Mouse (Mus musculus) midbrain, embryonic 10.5 days (tissue): ENCODE measurements around the gene Pom121. TPM values are rescaled to one million over a fixed set of nuclear protein-coding genes. Genes with fewer than 3 reads are reported as not detected.

ENCODE experiments used
- DNase-seq: peaks from one replicate; pipeline ENCODE4 v3.0.0-alpha.2; 2017; ENCODE audit warnings: low spot score
- H3K27ac ChIP-seq: fragments of 300-500 bp; sonication (generic); replicated peaks from 2 replicates; pipeline ENCODE4 v1.5.1; 2016; ENCODE audit warnings: mild to moderate bottlenecking
- H3K27me3 ChIP-seq: fragments of 300-500 bp; sonication (generic); 2 replicates; pipeline ENCODE4 v1.6.1; 2016; ENCODE audit warnings: low read depth, mild to moderate bottlenecking; ENCODE audit not compliant: poor library complexity, severe bottlenecking
- H3K36me3 ChIP-seq: fragments of 300-500 bp; sonication (generic); 2 replicates; pipeline ENCODE4 v1.6.1; 2016; ENCODE audit warnings: mild to moderate bottlenecking, moderate library complexity
- H3K4me1 ChIP-seq: fragments of 300-500 bp; sonication (generic); 2 replicates; pipeline ENCODE4 v1.6.1; 2016
- H3K4me3 ChIP-seq: fragments of 300-500 bp; sonication (generic); 2 replicates; pipeline ENCODE4 v1.5.1; 2016; ENCODE audit warnings: mild to moderate bottlenecking, moderate library complexity
- H3K9me3 ChIP-seq: fragments of 300-500 bp; sonication (generic); replicated peaks from 2 replicates; pipeline ENCODE4 v1.6.1; 2016; ENCODE audit warnings: mild to moderate bottlenecking
- WGBS: fragments of 180-500 bp; shearing (Covaris S2); methylation state at CpG from one replicate; pipeline ENCODE4 v1.1.7; 2016; 5-methylcytosine and 5-hydroxymethylcytosine counted together
- polyA plus RNA-seq: library from polyadenylated mRNA; unstranded; fragments of >200 nt; fragmentation: Nextera tagmentation; extraction: Ambion mirVana; gene quantifications from 2 replicates; pipeline ENCODE4 v1.2.1, GENCODE M21; 2016

The Pom121 gene
- 17.4 and 17.7 TPM in 2 replicates for polyA plus RNA-seq

- WGBS, result under 1% methylated on average over 106 of the region's 110 CpGs
- DNase-seq, result peak; percentile 85
- no peaks in the 10 kb centered on the region for H3K9me3 ChIP-seq
- peak within 1 kb of the TSS; percentile 97 for H3K27ac ChIP-seq
- peaks cover 22% of the 10 kb centered on the region for H3K4me1 ChIP-seq
- H3K36me3 ChIP-seq, result peaks cover 36% of the 10 kb centered on the region
- H3K4me3 ChIP-seq, result peak within 1 kb of the TSS; percentile 69
- H3K27me3 ChIP-seq, result no peaks in the 10 kb centered on the region
These were observed at the start of gene Pom121 for GRCm38 (mm10) chr5:135394004-135394823. TSS of gene Pom121 (minus strand) at chr5:135394546.

DNA sequence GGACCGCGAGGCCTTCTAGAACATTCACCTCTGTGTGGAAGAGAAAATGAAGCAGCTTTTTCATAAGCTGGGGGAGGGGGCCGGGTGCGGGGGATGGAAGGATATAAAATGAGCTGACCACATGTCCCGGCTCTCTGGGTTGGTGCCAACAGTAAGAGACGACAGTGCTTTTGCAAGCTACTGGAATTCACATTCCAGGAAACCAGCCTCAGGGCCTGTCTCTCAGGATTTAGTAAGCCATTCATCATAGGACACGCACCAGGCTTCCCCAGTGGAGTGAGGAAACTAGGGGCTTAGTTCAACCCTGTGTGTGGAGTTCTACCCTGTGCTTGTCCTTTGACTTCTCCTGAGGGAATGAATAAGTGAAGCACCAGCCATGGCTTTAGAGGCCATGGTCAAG lies 48.1 kb upstream of the Pom121 start:
- no peaks in the 10 kb centered on the region for H3K27me3 ChIP-seq
- WGBS, result 92% methylated on average over 7 of the region's 7 CpGs

GRCm38 (mm10) chr5:135435039-135435438 lies 40.7 kb upstream of the Pom121 start:
- H3K27ac ChIP-seq, result no peak overlapping the region
- WGBS, result 95% methylated on average over 10 of the region's 10 CpGs
- H3K9me3 ChIP-seq, result peaks cover 15% of the 10 kb centered on the region
- no peak for DNase-seq
- no peaks in the 10 kb centered on the region for H3K27me3 ChIP-seq
- peaks cover 98% of the 10 kb centered on the region for H3K36me3 ChIP-seq
- no peaks in the 10 kb centered on the region for H3K4me1 ChIP-seq
- no peak overlapping the region for H3K4me3 ChIP-seq

More for the DNA sequence above, 48.1 kb upstream of the Pom121 start:
- Histone ChIP-seq H3K4me3 (no peak overlapping the region), H3K9me3 (no peaks in the 10 kb centered on the region), H3K4me1 (no peaks in the 10 kb centered on the region), H3K27ac (no peak overlapping the region), H3K36me3 (peaks cover 98% of the 10 kb centered on the region)
- DNase-seq, result no peak

DNA sequence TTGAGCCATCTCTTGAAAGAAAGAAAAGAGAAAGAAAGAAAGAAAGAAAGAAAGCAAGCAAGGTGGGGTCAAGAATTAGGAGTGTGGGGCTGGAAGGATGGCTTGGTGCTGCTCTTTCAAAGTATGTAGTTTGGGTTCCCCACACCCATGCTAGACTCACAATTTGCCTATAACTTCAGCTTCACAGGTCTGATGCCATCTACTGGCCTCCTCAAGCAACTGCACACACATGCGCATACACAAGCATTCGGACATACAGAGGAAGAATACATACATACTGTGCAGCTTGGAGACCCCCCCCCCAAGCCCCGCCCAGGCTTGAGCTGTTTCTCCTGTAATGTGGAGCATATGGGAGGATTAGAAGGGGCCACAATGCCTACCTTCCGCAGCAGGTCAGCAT lies 39.5 kb upstream of the Pom121 start:
- Histone ChIP-seq H3K4me3 (no peak overlapping the region), H3K9me3 (peaks cover 15% of the 10 kb centered on the region), H3K36me3 (peaks cover 99% of the 10 kb centered on the region), H3K27me3 (no peaks in the 10 kb centered on the region), H3K27ac (no peak overlapping the region), H3K4me1 (no peaks in the 10 kb centered on the region)
- DNase-seq, result no peak
- WGBS, result 93% methylated on average over 4 of the region's 4 CpGs

GRCm38 (mm10) chr5:135431111-135431510 lies 36.8 kb upstream of the Pom121 start:
- WGBS, result 87% methylated on average over 6 of the region's 6 CpGs
- Histone ChIP-seq H3K36me3 (peaks cover 99% of the 10 kb centered on the region), H3K27me3 (no peaks in the 10 kb centered on the region), H3K9me3 (peaks cover 15% of the 10 kb centered on the region), H3K27ac (no peak overlapping the region), H3K4me1 (no peaks in the 10 kb centered on the region), H3K4me3 (no peak overlapping the region)
- DNase-seq, result no peak

DNA sequence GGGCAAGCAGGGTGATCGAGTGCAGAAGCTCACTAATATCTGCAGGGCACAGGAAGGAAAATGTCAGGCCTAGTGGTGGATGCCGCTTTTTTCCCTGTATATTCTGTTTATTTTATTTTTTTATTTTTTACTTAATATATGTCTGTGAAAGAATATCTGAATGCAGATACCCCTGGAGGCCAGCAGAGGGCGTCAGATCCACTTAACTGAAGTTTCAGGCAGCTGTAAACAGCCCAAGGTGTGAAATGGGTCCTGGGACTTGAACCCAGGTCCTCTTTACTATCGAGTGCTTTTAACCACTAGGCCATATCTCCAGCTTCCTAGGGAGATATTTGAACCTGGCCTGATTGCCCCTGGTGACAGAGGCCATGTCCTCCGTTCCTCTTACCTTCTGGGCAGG lies 34.4 kb upstream of the Pom121 start:
- Histone ChIP-seq H3K36me3 (peaks cover 99% of the 10 kb centered on the region), H3K4me1 (no peaks in the 10 kb centered on the region), H3K9me3 (no peaks in the 10 kb centered on the region; the same call in 1 of the 2 replicates), H3K27me3 (no peaks in the 10 kb centered on the region), H3K4me3 (no peak overlapping the region), H3K27ac (no peak overlapping the region)
- WGBS, result 74% methylated on average over 5 of the region's 5 CpGs
- no peak for DNase-seq

DNA sequence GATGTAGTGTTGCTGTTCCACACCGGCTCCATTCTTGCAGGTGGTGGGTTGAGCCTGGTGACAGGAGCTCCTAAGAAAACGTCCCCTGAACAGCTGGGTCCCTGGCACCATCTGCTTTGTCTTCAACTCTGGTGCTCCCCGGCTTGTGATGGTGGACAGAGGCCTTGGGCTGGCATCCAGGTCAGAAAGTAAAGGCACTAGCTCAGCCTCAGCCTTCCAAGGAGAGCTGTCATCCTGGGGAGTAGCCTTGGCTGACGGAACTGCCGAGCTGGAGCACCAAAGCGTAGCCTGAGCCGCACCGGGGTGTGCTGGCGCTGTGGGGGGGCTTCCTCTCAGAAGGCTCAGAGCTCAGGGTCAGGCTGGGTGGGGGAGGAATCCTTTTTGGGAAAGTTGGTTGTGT lies 15.9 kb upstream of the Pom121 start:
- Histone ChIP-seq H3K27ac (no peak overlapping the region), H3K36me3 (peaks cover 59% of the 10 kb centered on the region), H3K27me3 (no peaks in the 10 kb centered on the region), H3K4me3 (no peak overlapping the region), H3K4me1 (no peaks in the 10 kb centered on the region), H3K9me3 (no peaks in the 10 kb centered on the region)
- DNase-seq, result no peak
- WGBS, result 92% methylated on average over 9 of the region's 9 CpGs

DNA sequence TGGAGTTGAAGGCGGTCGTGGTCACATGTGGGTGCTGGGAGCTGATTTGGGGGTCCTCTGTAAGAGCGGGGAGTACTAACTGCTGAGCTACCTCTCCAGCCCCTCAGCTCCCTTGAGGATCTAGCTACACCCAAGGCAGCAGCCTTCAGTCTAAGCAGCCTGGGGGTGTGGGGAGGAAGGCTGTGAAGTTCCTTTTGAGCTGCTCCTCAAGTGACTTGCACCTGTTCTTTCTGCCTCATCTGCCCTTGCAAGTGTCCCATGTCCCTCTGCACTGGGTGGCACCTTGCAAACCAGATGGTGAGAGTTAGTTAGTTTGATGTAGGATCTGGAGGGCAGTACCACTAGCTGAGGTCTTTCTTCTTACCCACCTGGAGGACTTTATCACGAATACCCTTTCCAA lies 13.8 kb upstream of the Pom121 start:
- 87% methylated on average over 4 of the region's 4 CpGs for WGBS
- H3K4me1 ChIP-seq, result peaks cover 3% of the 10 kb centered on the region; the same call in 1 of the 2 replicates
- DNase-seq, result no peak
- H3K27ac ChIP-seq, result no peak overlapping the region
- H3K4me3 ChIP-seq, result no peak overlapping the region
- peaks cover 38% of the 10 kb centered on the region for H3K36me3 ChIP-seq
- H3K27me3 ChIP-seq, result peaks cover 3% of the 10 kb centered on the region; the same call in 1 of the 2 replicates
- H3K9me3 ChIP-seq, result no peaks in the 10 kb centered on the region

DNA sequence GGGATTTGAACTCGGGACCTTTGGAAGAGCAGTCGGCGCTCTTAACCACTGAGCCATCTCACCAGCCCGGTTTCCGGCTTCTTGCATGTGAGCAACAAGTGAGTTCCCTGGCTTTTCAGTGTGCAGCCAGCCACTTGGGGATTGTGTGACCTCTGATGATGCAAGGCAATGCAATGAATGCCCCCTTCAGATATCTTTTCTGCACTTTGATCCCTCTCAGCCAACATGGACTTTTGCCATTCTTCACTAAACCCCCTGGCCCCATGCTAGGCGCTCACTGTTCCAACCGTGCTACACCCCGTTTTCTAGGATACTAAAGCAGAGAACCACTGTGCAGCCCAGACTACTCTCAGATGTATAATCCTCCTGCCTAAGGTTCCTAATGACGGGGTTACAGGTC lies 11.1 kb upstream of the Pom121 start:
- H3K4me3 ChIP-seq, result no peak overlapping the region
- peaks cover 14% of the 10 kb centered on the region for H3K36me3 ChIP-seq
- peaks cover 3% of the 10 kb centered on the region; the same call in 1 of the 2 replicates for H3K4me1 ChIP-seq
- no peaks in the 10 kb centered on the region for H3K9me3 ChIP-seq
- H3K27ac ChIP-seq, result no peak overlapping the region
- no peak for DNase-seq
- 87% methylated on average over 9 of the region's 9 CpGs for WGBS
- H3K27me3 ChIP-seq, result peaks cover 3% of the 10 kb centered on the region; the same call in 1 of the 2 replicates

GRCm38 (mm10) chr5:135404623-135405022 lies 10.3 kb upstream of the Pom121 start:
- H3K27me3 ChIP-seq, result peaks cover 3% of the 10 kb centered on the region; the same call in 1 of the 2 replicates
- WGBS, result 42% methylated on average over 20 of the region's 20 CpGs
- H3K4me1 ChIP-seq, result peaks cover 3% of the 10 kb centered on the region; the same call in 1 of the 2 replicates
- H3K4me3 ChIP-seq, result no peak overlapping the region
- no peaks in the 10 kb centered on the region for H3K9me3 ChIP-seq
- DNase-seq, result peak; percentile 58
- H3K36me3 ChIP-seq, result peaks cover 6% of the 10 kb centered on the region
- no peak overlapping the region for H3K27ac ChIP-seq

- WGBS, result 12% methylated on average over 2 of the region's 2 CpGs
- Histone ChIP-seq H3K27me3 (peaks cover 3% of the 10 kb centered on the region; the same call in 1 of the 2 replicates), H3K36me3 (no peaks in the 10 kb centered on the region)
These were observed 5.9 kb upstream of the Pom121 start for GRCm38 (mm10) chr5:135400244-135400643.

GRCm38 (mm10) chr5:135399382-135399781 lies 5.0 kb upstream of the Pom121 start:
- Histone ChIP-seq H3K9me3 (no peaks in the 10 kb centered on the region), H3K27me3 (peaks cover 2% of the 10 kb centered on the region; the same call in 1 of the 2 replicates), H3K36me3 (no peaks in the 10 kb centered on the region), H3K4me3 (no peak overlapping the region), H3K4me1 (peaks cover 7% of the 10 kb centered on the region), H3K27ac (no peak overlapping the region)
- 72% methylated on average over 6 of the region's 6 CpGs for WGBS
- DNase-seq, result no peak

More at GRCm38 (mm10) chr5:135400244-135400643, 5.9 kb upstream of the Pom121 start:
- DNase-seq, result peak; percentile 75
- H3K9me3 ChIP-seq, result no peaks in the 10 kb centered on the region
- H3K4me1 ChIP-seq, result peaks cover 3% of the 10 kb centered on the region; the same call in 1 of the 2 replicates
- no peak overlapping the region for H3K4me3 ChIP-seq
- H3K27ac ChIP-seq, result no peak overlapping the region

DNA sequence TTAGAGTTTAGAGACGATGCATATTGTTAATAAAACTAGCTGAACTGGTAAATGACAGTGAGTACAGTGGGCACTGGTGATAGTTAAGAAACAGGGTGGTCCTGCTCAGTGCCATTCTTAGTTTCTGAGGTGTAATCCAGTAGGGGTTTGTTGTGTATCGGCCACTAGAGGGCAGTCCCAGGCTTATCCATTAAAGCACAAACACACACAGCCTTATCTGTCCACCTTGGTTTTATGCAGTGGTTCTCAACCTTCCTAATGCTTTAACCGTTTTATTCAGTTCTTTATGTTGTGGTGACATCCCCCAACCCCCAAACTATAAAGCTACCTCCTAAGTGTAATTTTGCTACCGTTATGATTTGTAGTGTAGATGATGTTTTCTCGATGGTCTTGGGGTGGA lies 1.5 kb upstream of the Pom121 start:
- peaks cover 20% of the 10 kb centered on the region for H3K36me3 ChIP-seq
- H3K4me1 ChIP-seq, result peaks cover 22% of the 10 kb centered on the region
- no peak overlapping the region for H3K4me3 ChIP-seq
- no peaks in the 10 kb centered on the region for H3K9me3 ChIP-seq
- peak; percentile 35 for DNase-seq
- WGBS, result 54% methylated on average over 5 of the region's 5 CpGs
- no peaks in the 10 kb centered on the region for H3K27me3 ChIP-seq
- no peak overlapping the region for H3K27ac ChIP-seq
